Mouse (Mus musculus): ENCODE results near the gene Uqcr11.

Uqcr11 gene

GRCm38 (mm10) chr10:80431570-80432386, 25.1 kb upstream of the Uqcr11 start:
- DNase-seq (ENCODE audit: extremely low read depth, low read depth, low spot score), result no peak

GRCm38 (mm10) chr10:80430375-80430980, 23.8 kb upstream of the Uqcr11 start:
- no peak for DNase-seq (ENCODE audit: extremely low read depth, low read depth, low spot score)

GRCm38 (mm10) chr10:80429800-80430199, 23.2 kb upstream of the Uqcr11 start:
- DNase-seq (ENCODE audit: extremely low read depth, low read depth, low spot score), result no peak

- DNase-seq (ENCODE audit: extremely low read depth, low read depth, low spot score), result no peak
Observed at GRCm38 (mm10) chr10:80425041-80425440, 18.4 kb upstream of the Uqcr11 start.

GRCm38 (mm10) chr10:80423562-80423961, 16.9 kb upstream of the Uqcr11 start:
- DNase-seq (ENCODE audit: extremely low read depth, low read depth, low spot score), result no peak

GRCm38 (mm10) chr10:80421651-80422472, 15.2 kb upstream of the Uqcr11 start:
- no peak for DNase-seq (ENCODE audit: extremely low read depth, low read depth, low spot score)

GRCm38 (mm10) chr10:80421208-80421607, 14.6 kb upstream of the Uqcr11 start:
- DNase-seq (ENCODE audit: extremely low read depth, low read depth, low spot score), result no peak

- DNase-seq (ENCODE audit: extremely low read depth, low read depth, low spot score), result no peak
Observed at GRCm38 (mm10) chr10:80420729-80421128, 14.1 kb upstream of the Uqcr11 start.

GRCm38 (mm10) chr10:80419419-80419818, 12.8 kb upstream of the Uqcr11 start:
- DNase-seq (ENCODE audit: extremely low read depth, low read depth, low spot score), result no peak

GRCm38 (mm10) chr10:80418311-80418710, 11.7 kb upstream of the Uqcr11 start:
- no peak for DNase-seq (ENCODE audit: extremely low read depth, low read depth, low spot score)

GRCm38 (mm10) chr10:80417841-80418240, 11.2 kb upstream of the Uqcr11 start:
- DNase-seq (ENCODE audit: extremely low read depth, low read depth, low spot score), result no peak

- no peak for DNase-seq (ENCODE audit: extremely low read depth, low read depth, low spot score)
Observed at GRCm38 (mm10) chr10:80417371-80417770, 10.7 kb upstream of the Uqcr11 start.

GRCm38 (mm10) chr10:80415566-80415965, 8.9 kb upstream of the Uqcr11 start:
- DNase-seq (ENCODE audit: extremely low read depth, low read depth, low spot score), result no peak

- no peak for DNase-seq (ENCODE audit: extremely low read depth, low read depth, low spot score)
Observed at GRCm38 (mm10) chr10:80412656-80413541, 6.3 kb upstream of the Uqcr11 start.

- DNase-seq (ENCODE audit: extremely low read depth, low read depth, low spot score), result no peak
Observed at GRCm38 (mm10) chr10:80407924-80408323, 1.3 kb upstream of the Uqcr11 start.

- DNase-seq (ENCODE audit: extremely low read depth, low read depth, low spot score), result no peak
Observed at GRCm38 (mm10) chr10:80405481-80406173, 1.0 kb downstream of the Uqcr11 start.

GRCm38 (mm10) chr10:80403044-80403692, 3.5 kb downstream of the Uqcr11 start:
- DNase-seq (ENCODE audit: extremely low read depth, low read depth, low spot score), result no peak

GRCm38 (mm10) chr10:80400704-80401161, 5.9 kb downstream of the Uqcr11 start:
- DNase-seq (ENCODE audit: extremely low read depth, low read depth, low spot score), result no peak

GRCm38 (mm10) chr10:80399973-80400703, 6.5 kb downstream of the Uqcr11 start:
- DNase-seq (ENCODE audit: extremely low read depth, low read depth, low spot score), result no peak
